Mouse (Mus musculus) brain, adult 10 weeks (tissue): Measurements from ENCODE around the gene Zfp488. TPM values are rescaled to one million over a fixed set of nuclear protein-coding genes. Genes with fewer than 3 reads are reported as not detected.

Experiments
- polyA plus RNA-seq: library from polyadenylated mRNA; stranded (reverse); fragments of 350-450 nt; fragmentation: Illumina TruSeq; extraction: RNeasy Lipid Tissue Mini Kit (QIAGEN cat#74804); gene quantifications from one replicate; pipeline ENCODE4 v1.2.3, GENCODE M21; 2015; ENCODE audit warnings: low read depth, low replicate concordance

Zfp488 gene
- polyA plus RNA-seq = 2.4 TPM

GRCm38 (mm10) chr14:33978604-33979059, at the start of gene Zfp488:
Zfp488 (minus strand) TSS chr14:33978764.

GRCm38 (mm10) chr14:34016381-34016780, 37.8 kb upstream of the Zfp488 start, which contains the start of gene Gm5460:
Gm5460 (plus strand) TSS chr14:34016758.

GRCm38 (mm10) chr14:34015063-34015462, 36.5 kb upstream of the Zfp488 start, which contains the start of gene Gm30083:
Gm30083 (minus strand) TSS chr14:34015182.

DNA sequence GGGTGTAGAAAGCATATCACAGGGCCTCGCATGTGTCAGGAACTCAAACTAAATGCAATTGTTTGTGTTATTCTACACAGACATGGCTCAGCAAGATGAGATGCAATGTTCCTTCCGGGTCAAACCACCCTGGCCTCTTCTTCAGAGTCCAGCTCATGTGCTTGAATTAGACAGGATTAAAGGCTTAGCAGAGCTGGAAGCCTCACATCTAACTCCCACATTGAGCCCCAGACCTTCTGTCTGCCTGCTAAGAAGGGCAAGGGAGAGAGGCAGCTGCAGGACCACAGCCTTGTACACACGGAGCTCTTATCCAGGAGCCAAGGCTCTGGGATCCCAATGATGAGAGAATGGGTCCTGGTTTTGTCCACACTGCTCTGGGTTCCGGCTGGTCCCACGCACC, 24.8 kb downstream of the Zfp488 start, which contains the start of gene Rbp3:
Rbp3 (plus strand) TSS at position 243 of the 400 bp plus-strand sequence.

GRCm38 (mm10) chr14:33940739-33941138, 37.8 kb downstream of the Zfp488 start, which contains the start of gene Gdf2:
Gdf2 (plus strand) TSS chr14:33941039.

DNA sequence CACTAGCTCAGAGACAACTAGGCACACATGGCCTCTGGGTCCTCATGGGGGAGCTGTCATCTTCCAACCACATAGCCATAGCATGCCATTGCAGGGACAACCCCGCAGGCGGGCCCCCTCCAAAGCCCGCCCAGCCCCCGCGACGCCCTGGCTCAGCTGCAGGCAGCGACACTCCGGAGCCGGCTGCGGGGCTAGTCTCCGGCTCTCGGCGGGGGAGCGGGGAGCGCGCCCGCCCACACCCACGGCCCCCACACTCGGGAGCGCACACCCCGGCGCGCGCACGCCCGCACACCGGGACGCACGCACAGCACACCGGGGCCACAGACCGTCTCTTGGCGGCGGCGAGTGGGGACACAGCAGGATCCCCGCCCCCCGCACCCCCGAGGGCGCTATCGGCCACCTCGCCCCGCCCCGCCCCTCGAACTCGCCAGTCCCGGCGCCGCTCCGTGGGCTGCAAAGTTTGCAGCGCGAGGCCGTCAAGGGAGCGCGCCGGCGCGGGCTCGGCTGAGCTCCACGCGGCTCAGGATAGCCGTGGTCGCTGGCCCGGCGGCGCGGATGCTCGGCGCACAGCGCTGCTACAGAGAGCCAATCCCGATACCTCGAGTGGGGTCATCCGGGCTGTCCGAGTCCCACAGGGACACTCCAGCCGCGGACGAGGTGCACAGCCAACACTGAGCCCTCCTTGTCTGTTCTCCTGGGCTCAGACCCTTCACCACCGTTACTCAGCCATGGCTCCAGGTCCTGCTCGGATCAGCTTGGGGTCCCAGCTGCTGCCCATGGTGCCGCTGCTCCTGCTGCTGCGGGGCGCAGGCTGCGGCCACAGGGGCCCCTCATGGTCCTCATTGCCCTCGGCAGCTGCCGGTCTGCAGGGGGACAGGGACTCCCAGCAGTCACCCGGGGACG, 55.1 kb downstream of the Zfp488 start, which contains the start of gene Gdf10:
Gdf10 (plus strand) TSS at position 420 of the 903 bp plus-strand sequence.

Other genes starting within 250 kb of the Zfp488 start
- 3.0 TPM for gene Gdf10, start 55.2 kb downstream of the Zfp488 start, polyA plus RNA-seq
- gene Gdf2, start 37.7 kb downstream of the Zfp488 start, polyA plus RNA-seq = not detected
- 0.10 TPM for gene Rbp3, start 24.8 kb downstream of the Zfp488 start, polyA plus RNA-seq
- not detected for gene Gm30083, start 36.4 kb upstream of the Zfp488 start, polyA plus RNA-seq
- not detected for gene Gm5460, start 38.0 kb upstream of the Zfp488 start, polyA plus RNA-seq
- not detected for gene Antxrl, start 73.9 kb upstream of the Zfp488 start, polyA plus RNA-seq
- 0.86 TPM for gene Anxa8, start 107.2 kb upstream of the Zfp488 start, polyA plus RNA-seq
- not detected for gene A630023A22Rik, start 124.0 kb upstream of the Zfp488 start, polyA plus RNA-seq
- gene Npy4r, start 173.7 kb upstream of the Zfp488 start, polyA plus RNA-seq = not detected
- gene Gprin2, start 222.9 kb upstream of the Zfp488 start, polyA plus RNA-seq = 0.83 TPM
- gene Syt15, start 240.8 kb upstream of the Zfp488 start, polyA plus RNA-seq = 1.1 TPM